Mouse (Mus musculus) monocyte, adult 5-6 weeks (primary cell): ENCODE data around the gene Taf1c. TPM values are rescaled to one million over a fixed set of nuclear protein-coding genes. Genes with fewer than 3 reads are reported as not detected.

ENCODE experiments used
- ATAC-seq: fragments of 153-309, 156-312 bp; replicated peaks from 2 replicates; pipeline ENCODE4 v1.8.0; 2017; ENCODE audit warnings: mild to moderate bottlenecking; ENCODE audit not compliant: low TSS enrichment, insufficient number of reproducible peaks, severe bottlenecking, poor library complexity, low FRiP score
- total RNA-seq: library from RNA; stranded (forward); fragments of 200-1000, 200-491, 200-594 nt; gene quantifications from 3 replicates; pipeline ENCODE4 v1.2.3, GENCODE M21; 2017

The Taf1c gene
- 4.6 to 8.2 TPM (median 6.0 TPM) in 3 replicates for total RNA-seq

DNA sequence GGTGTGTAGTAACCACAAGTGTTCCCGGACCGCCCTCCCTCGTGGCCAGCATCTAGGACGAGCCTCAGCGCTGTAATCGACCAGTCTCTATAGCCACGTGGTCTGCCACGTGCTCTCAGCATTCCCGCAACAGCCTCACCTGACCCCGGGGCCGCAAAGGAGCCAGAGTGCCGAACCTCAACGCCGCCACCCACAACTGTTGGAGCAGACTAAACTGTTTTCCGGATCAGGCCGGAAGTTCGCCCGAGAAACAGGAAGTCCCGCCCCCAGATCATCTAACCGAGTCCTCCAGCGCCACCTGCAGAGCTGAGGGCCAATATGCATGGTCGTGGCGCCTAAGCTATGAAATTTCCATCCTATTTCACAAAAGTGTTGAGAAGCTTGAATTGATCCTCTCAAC, at the start of gene Taf1c:
Gene Taf1c, minus strand, starts transcription at position 227 of the 400 bp plus-strand sequence.
- peak; percentile 98 for ATAC-seq

DNA sequence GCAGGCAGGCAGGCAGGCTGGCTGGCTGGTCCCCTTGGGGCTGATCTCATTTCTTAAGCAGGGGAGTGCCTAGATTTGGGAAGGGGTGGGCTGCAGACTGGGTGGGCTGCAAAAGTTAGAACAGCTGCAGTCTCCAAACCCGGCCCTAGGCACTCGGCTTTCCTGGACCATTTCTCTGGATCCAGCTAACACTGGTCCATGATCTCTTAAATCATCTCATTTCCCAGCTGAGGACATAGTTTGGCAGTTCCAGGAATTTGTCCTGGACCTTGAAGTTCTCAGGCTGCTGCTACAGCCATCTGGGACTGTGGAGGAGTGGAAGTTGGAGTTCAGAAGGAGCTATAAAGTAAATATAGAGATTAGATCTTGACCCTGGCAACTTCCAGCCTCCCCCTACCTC, 46.3 kb upstream of the Taf1c start:
- no peak for ATAC-seq

DNA sequence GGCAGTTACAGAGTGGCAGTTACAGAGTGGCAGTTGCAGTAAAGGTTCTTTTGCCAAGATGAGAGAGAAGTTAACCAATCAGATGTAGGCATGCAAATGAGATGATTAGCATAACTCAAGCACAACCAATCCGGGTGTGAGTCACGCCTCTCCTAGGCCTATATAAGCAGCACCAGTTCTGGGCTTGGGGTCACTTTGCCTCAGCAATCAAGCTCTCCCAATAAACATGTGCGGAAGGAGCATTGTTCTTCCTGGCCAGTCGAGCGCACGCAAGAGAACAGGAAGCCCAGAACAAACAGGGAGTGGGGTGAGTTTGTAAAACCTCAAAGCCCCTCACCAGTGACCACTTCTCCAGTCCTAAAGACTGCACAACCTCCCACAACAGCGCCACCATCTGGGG, 41.8 kb upstream of the Taf1c start:
- ATAC-seq: no peak

DNA sequence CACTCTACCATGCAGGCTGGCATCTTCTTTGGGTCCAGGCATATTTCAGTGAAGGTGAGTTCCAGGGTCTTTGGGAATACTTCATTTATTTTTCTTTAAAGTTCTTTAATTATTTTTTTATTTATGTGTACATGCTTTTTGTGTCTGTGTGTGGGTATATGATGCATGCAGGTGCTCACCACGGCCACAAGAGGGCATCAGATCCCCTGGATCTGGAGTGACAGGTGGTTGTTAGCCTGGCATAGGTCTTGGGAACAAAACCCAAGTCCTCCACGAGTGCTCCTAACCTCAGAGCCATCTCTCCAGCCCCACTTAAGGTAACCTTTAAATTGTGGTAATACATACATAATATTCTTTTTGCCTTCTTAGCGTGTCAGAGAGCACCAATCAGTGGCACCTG, 41.2 kb upstream of the Taf1c start:
- ATAC-seq: no peak

DNA sequence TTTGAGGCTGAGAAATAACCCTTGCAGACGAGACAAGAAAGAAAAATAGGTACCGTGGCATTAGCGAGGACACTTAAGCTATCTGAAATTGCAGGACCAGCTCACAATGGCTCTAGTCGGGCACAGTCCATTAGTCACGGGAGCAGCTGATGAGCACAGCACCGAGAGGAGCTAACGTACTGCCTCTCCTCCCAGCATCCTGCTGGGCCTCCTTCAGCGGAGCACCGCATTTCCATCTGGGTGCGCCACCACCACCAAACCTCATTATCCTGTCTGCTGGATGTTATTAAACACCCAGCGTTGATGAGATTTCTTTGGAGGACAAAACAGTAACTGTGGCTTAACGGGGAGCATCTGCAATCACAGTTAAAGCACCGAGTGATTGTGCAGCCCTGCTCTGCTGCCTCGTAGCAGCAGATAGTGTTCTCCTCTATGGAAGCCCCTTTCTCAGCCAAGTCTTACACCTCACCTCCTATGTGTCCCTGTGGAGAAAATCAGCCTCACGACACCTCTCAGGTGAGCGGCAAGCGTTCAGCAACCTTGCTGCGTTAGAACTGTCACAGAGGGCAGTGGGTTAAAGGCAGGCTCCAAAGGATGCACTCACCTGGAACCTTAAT, 40.1 kb upstream of the Taf1c start:
- ATAC-seq: no peak

DNA sequence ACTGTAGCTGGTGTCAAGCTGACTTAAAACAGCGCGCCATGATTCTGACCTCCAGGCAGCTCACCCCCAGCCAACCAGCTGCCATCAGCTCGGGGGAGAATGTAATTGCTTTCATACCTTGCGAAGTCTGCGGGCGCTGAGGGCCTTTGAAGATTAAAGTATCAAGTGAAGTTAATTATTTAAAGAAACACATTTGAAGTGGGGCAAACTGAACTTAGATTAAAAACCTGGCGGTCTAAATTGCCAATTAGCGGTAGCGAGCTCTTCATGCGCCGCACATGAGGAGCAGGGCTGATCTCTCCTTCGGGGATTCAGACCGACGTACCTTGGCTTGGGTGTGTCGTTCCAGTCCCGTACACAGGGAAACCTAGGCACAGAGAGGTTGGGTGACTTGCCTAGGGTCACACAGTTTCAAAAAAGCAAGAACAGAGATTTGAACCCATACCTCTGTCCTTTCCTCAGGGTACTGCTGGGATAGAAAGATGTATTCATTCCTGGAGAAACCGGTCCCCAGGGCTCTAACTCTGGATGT, 39.5 kb upstream of the Taf1c start:
- ATAC-seq: no peak

DNA sequence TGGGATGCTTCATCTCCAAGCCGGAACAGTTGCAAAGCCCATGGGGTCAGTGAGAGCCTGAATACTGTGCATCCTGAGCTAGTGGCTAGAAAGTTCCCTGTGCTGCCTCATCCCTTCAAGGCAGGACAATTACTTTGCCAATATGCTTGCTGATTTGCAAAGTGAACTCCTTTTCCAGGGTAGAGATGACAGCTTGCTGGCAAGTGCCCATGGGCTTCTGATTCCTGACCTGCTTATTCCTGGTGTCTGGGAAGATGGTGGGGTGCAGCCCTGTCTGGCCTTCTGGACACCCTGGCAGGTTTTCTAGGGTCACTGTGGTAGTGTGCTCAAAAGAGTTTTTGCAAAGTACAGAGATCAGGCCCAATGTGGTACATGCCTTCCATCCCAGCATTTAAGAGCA, 37.9 kb upstream of the Taf1c start:
- no peak for ATAC-seq

DNA sequence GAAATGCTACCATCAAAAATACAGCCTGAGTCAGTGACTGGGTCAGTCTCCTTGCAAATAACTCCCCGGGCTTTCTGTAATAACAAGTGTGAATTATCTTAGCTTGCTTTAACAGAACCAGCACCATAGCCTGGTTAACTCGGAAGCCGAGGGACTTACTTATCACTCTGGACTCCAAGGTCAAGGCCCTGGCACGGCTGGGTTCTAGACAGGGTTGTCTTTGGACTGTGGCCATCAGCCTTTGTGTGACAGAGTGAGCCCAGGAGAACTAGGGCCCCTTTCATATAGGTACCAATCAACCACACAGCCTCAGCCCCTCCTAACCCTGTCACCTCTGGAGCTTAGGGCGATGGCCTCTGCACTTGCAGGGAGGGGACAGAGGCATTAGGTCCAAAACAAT, 36.0 kb upstream of the Taf1c start:
- ATAC-seq: no peak

DNA sequence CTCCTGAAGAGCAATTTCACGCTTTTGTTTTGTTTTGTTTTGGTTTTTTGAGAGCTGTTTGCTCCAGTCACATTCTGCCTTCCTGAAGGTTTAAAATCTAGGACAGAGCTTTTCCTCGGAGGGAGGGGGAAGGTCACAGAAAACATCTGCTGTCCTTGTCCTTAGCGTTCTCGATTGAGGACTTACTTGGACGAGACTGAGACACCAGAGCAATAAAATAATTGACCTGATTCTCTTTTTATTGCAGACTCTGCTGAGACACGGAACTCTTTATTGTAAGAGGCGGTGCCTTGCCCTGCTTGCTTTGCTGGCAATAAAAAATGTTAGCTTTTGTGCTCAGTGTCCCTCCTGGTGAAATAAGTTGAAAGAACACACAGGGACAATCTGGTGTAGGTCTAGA, 34.8 kb upstream of the Taf1c start:
- ATAC-seq: no peak

DNA sequence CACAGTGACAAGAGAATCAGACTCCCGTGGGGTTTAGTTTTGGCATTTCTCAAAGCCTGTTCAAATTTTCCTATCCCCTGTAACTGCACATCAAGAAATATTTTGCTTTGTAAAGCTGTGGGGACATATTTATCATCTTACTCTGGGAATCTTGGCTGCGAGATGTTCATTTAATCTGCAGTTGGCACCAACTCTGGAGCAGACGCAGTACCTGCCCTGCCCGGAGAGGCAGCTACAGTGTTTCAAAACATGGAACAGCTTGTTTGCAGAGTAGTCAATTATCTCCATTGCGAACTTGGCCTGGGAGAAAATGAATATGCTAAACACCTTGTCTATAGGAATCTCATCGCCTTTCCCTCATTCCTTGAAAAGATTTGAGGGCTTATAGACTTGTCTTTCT, 33.2 kb upstream of the Taf1c start:
- ATAC-seq: no peak

DNA sequence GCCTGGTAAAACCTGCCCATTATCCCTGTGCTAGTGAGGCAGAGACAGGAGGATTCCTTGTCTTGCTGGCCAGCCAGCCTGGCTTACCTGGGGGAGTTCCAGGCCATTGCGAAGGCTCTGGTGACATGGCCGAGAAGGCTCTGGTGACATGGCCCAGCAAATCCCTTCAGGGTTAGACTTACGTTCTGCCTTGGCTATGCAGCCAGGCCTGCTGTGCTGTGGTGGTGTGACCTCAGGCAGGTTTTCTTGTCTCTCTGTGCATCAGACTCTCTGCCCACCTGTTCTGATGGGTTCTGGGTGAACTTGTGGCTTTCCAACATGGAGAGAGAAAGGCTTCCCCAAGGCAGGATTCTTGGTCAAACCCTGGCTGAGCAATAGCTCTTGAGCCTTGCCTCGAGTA, 32.4 kb upstream of the Taf1c start:
- no peak for ATAC-seq

DNA sequence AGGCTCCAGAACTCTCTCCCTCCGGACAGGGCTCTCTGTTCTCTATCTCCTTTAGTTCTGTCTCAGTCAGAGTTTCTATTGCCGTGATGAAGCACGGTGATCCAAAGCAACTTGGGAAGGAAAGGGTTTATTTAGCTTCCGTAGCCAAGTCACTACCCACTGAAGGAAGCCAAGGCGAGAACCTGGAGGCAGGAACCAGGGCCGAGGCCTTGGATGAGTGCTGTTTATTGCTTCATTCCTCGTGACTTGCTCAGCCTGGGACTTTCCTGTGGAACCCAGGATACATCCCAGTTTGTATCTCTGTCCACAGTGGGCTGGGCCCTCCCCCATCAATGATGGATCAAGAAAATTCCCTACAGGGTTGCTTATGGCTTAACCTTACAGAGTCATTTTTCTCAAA, 31.7 kb upstream of the Taf1c start:
- ATAC-seq: no peak

DNA sequence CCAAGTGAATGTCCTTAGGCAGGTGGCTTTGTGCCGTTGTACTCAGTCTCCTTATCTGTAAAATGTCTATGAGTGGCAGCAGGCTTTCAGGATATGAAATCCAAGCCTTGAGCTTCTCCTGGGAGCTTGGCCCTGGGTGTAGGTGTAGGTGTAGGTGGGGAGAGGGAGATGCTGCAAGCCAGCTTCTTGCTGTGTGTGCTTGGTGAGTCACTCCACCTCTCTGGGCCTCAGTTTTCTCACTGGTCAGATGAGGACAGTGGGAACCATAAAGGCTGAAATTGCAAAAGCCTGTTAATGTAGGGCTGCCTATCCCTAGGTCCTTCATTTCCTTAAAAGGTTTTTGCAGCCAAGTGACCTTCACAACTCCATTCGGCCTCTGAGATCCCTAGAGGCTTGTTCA, 30.9 kb upstream of the Taf1c start:
- no peak for ATAC-seq

DNA sequence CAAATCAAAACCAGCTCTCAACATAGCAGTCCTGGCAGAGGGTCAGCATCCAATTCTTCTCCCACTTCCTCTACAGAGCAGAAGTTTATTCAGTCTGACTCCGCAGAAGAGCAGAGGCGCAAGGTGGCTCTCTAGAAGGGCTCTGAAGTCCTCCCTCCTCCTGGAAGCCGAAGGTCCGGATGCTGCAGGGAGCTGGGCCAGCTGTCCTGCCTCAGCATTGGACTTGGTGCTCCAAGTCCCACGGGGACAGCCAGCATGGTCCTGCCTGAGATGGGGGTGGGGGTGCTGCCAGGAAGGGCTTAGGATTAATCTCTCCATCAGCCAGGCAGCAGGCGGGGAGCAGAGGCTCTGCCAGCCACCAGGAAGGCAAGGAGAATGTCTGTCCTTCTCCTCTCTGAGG, 30.4 kb upstream of the Taf1c start, which contains the start of gene Kcng4:
Gene Kcng4, minus strand, starts transcription at position 303 of the 400 bp plus-strand sequence.
- no peak for ATAC-seq

DNA sequence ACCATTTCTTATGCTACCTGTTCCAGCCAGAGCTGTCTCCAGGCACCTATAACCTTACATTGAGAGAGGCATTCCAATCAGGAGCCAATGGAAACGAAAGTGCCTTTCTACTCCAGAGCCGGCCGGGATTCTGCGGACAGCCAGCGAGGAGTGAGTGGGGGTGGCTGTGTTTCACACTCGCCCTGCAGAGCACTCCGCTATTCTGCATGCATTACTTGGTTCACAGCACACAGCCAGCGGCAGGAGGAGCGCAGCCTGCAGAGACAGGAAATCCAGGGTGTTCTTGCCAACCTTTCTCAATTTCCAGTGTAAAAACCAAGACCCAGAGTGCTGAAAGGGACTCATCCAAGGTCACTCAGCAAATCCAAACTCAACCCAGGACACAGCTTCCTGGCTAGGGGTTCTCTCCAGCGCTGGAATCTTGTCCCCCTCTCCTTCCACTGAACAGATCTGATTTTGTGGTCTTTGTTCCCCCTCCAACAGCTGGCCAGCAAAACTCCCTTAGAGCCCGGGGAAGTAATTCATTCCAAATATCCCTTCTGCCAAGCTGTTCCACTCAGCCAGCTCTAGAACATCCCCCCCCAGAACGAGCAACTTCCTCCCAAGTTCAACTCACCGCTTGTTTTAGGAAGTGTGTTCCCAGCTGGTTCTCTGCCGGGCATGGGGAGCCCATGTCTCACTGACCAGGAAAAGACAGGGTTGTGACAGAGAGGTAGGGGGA, 29.8 kb upstream of the Taf1c start:
- no peak for ATAC-seq

DNA sequence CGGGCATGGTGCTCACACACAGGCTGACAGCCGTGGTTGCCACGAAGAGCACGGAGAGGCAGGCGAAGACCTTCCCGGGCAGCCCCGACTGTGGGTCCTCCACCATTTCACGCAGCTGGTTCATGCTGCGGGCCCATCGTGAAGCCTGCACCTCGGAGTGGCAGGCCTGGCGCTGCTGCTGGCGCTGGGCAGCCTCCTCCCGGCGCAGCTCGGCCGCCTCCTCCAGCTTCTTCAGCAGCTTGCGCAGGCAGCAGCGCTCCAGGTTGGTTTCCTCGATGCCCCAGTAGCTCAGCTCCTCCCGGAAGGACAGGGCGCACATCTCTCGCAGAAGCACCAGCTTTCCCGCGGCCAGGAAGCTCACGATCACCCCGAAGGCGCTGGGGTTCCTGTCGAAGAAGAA, 27.9 kb upstream of the Taf1c start:
- no peak for ATAC-seq

DNA sequence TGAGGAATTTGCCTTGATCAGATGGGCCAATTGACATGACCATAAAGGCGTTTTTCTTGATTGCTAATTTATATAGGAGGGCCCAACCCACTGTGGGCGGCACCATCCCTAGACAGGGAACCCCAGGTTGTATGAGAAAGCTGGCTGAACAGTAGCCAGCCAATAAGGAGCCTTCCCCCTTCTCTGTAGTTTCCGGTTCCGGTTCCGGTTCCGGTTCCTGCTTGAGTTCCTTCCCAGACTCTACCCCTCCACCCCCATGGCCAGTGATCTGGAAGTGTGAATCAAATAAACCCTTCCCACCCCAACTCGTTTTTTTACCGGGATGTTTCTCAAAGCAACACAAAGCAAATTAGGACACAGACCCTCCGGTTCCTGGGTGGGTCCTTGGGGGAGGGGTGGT, 27.2 kb upstream of the Taf1c start:
- ATAC-seq: no peak

DNA sequence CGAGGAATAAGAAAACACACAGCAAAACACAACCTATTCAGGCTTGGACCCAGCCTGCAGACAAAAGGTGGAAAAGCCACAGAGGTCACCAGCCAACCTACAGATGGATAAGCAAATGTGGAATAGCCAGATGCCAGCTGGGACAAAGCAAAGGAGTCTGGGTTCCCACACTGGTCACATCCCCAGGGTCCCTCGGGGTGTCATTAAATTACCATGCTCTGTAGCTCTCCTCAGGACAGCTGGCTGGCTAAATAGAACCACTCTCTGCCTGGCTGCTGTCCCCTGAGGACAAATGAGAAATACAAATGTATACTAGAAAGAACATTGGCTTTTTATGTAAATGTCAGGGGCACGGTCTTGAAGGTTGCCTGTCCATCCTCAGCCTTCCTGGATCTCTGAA, 25.8 kb upstream of the Taf1c start:
- no peak for ATAC-seq

DNA sequence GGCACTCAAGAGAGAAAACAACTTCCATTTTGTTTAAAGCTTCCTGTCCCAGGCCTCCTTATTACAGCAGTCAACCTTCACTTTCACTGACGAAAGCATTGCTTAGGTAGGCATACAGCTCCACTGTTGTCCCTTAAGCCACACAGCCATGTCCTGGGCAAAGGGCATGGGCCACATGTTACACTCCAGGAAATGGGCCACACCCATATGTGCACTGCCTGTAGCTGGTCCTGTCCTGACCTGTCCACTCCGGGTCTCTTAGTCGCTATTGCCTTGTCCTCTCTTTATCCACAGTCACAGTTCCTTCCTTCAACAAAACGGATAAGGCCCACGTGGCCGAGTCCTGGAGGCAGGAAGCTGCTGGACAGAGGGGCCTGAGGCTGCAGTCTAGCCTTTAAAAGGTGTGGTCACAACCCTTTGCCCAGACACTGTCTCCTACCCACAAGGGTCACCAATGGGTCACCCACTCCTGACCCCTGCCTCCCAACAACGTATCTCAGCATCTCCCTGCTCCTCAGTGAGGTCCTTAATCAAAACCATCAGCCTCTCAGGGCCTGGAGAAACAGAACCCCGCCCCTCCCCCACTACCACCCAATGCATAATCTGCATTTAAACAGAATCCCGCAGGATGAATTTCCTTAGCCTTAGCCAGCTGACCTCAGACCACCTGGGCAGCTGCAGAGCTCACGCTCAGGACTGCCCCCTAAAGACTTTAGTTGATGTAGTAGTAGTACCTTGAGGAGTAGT, 22.8 kb upstream of the Taf1c start:
- no peak for ATAC-seq

DNA sequence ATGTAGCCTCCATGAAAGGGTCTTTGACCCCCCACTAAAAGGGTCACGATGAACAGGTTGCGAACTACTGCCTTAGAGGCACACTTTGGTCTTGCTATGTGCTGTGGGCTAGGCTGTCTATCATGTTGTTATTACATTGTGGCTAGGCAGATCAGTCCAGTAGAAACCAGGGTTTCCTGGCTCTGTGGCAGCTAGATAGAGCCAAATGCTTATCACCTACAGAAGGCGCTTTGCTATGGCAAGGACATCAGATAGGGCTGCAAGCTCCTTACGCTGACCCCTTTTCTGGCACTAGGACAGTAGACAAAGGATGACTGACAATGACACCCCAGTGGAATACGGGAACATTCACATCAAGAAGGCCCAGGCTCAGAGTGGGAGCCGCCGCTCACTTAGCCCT, 22.2 kb upstream of the Taf1c start:
- ATAC-seq: no peak
